8 mouse cellular contexts compared by ENCODE assay signal in the genomic region with DNA sequence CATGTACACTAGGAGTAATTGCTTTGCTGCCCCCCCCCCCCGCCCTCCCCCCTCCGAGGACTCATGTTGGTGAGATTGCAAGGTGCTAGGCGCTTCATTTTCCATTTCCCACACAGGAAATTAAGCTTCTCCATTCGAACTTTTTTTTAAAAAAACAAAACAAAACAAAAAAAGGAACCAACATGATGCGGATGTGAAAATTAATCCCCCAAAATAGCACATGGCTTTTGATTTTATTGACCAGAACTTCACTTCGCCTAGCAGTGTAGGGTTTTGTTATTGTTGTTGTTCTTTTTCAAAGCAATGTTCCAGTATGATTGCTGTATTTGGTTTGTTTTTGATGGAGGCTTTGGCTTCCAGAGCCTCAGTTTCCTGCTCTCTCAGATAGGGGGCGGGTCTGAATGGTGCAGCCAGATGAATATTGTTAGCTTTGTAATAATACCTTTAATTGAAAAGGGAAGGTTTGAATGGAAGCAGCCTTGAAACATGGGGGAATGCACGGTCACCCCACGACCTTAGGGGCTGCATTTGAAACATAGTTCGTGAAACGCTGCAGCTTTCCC. TPM values are rescaled to one million over a fixed set of nuclear protein-coding genes. Genes with fewer than 3 reads are reported as not detected.
DNase-seq lines count a peak whose midpoint lies in the region; ATAC-seq lines count a peak whose summit lies in the region.

No protein-coding gene starts in this region.

- WGBS in kidney, embryonic 16.5 days = 8% methylated on average over 11 of the region's 11 CpGs
- 9% methylated on average over 11 of the region's 11 CpGs for WGBS in intestine, embryonic 15.5 days
- WGBS in neural tube, embryonic 12.5 days = 9% methylated on average over 11 of the region's 11 CpGs

- intact Hi-C loops in left cerebral cortex, postnatal 14 days (cut with DNase I) = loop anchor here (5.0 to 10.0 kb wide), 2 partner anchors 204 to 493 kb away; a partner anchor contains a TSS

- ATAC-seq in kidney, embryonic 16.5 days (ENCODE audit: low FRiP score, low TSS enrichment) = no peak
- ATAC-seq in intestine, embryonic 15.5 days = no peak
- no peak for ATAC-seq in neural tube, embryonic 12.5 days (ENCODE audit: low FRiP score, low read depth)
- no peak for ATAC-seq in erythroid progenitor cell, adult 5-6 weeks (replicated peaks; ENCODE audit: low FRiP score, poor library complexity, severe bottlenecking)

- H3K4me1 ChIP-seq in kidney, embryonic 16.5 days (ENCODE audit: insufficient read depth, low read length) = peaks cover 35% of the 10 kb centered on the region
- peaks cover 9% of the 10 kb centered on the region for H3K4me1 ChIP-seq in brown adipose tissue, adult 24 weeks (ENCODE audit: control insufficient read depth, insufficient read depth, insufficient read length, low read length)
- H3K4me1 ChIP-seq in intestine, embryonic 15.5 days (replicated peaks) = peaks cover 19% of the 10 kb centered on the region
- peaks cover 58% of the 10 kb centered on the region for H3K4me1 ChIP-seq in neural tube, embryonic 12.5 days

- H3K9ac ChIP-seq in kidney, embryonic 16.5 days (replicated peaks; ENCODE audit: low read length) = peak overlapping the region; percentile 54
- peak overlapping the region; percentile 40 for H3K9ac ChIP-seq in intestine, embryonic 15.5 days
- peak overlapping the region; percentile 74 for H3K9ac ChIP-seq in neural tube, embryonic 12.5 days

- no peaks in the 10 kb centered on the region for H3K9me3 ChIP-seq in kidney, embryonic 16.5 days (ENCODE audit: low read length)
- H3K9me3 ChIP-seq in intestine, embryonic 15.5 days = no peaks in the 10 kb centered on the region
- H3K9me3 ChIP-seq in neural tube, embryonic 12.5 days = no peaks in the 10 kb centered on the region

- H3K36me3 ChIP-seq in kidney, embryonic 16.5 days (ENCODE audit: insufficient read depth, low read length) = no peaks in the 10 kb centered on the region
- H3K36me3 ChIP-seq in intestine, embryonic 15.5 days = no peaks in the 10 kb centered on the region
- no peaks in the 10 kb centered on the region for H3K36me3 ChIP-seq in neural tube, embryonic 12.5 days

- H3K27ac ChIP-seq in kidney, embryonic 16.5 days (ENCODE audit: low read length) = no peak overlapping the region
- H3K27ac ChIP-seq in brown adipose tissue, adult 24 weeks (replicated peaks; ENCODE audit: low read depth, low read length) = no peak overlapping the region
- H3K27ac ChIP-seq in intestine, embryonic 15.5 days = peak overlapping the region; percentile 97; the same call in 1 of the 2 replicates
- peak overlapping the region; percentile 0; the same call in 1 of the 2 replicates for H3K27ac ChIP-seq in neural tube, embryonic 12.5 days

- DNase-seq in kidney, adult 8-10 months = no peak
- no peak for DNase-seq in left cerebral cortex, postnatal 14 days (ENCODE audit: low spot score in 2 of 2)
- DNase-seq in frontal cortex, adult 2 months (ENCODE audit: extremely low spot score in 1 of 2, low spot score in 1 of 2) = no peak

- peak overlapping the region; percentile 80 for H3K4me3 ChIP-seq in kidney, embryonic 16.5 days (ENCODE audit: low read length)
- peak overlapping the region; percentile 81 for H3K4me3 ChIP-seq in brown adipose tissue, adult 24 weeks (ENCODE audit: insufficient read depth, low read depth, low read length)
- H3K4me3 ChIP-seq in intestine, embryonic 15.5 days (replicated peaks) = peak overlapping the region; percentile 74
- H3K4me3 ChIP-seq in neural tube, embryonic 12.5 days = peak overlapping the region; percentile 70

- H3K4me2 ChIP-seq in kidney, embryonic 16.5 days (replicated peaks; ENCODE audit: low read depth, low read length) = peak overlapping the region; percentile 89
- peak overlapping the region; percentile 87 for H3K4me2 ChIP-seq in intestine, embryonic 15.5 days (replicated peaks)
- H3K4me2 ChIP-seq in neural tube, embryonic 12.5 days (replicated peaks) = peak overlapping the region; percentile 94

- no peaks in the 10 kb centered on the region for H3K27me3 ChIP-seq in kidney, embryonic 16.5 days (ENCODE audit: insufficient read depth, low read length)
- H3K27me3 ChIP-seq in intestine, embryonic 15.5 days (replicated peaks) = no peaks in the 10 kb centered on the region
- no peaks in the 10 kb centered on the region for H3K27me3 ChIP-seq in neural tube, embryonic 12.5 days (replicated peaks)

RNA-seq across cellular contexts. Expression of a gene that starts 1.7 kb away (rescaled TPM):
- polyA plus RNA-seq in kidney, embryonic 16.5 days (2015; fragmentation: Nextera tagmentation; extraction: Ambion mirVana) = 11.8 TPM in 2 replicates
- polyA plus RNA-seq in brown adipose tissue, adult 24 weeks (2012; ENCODE audit: insufficient read depth, insufficient read length, missing spikeins) = 17.9 and 20.2 TPM in 2 replicates
- 8.5 and 10.6 TPM in 2 replicates for polyA plus RNA-seq in intestine, embryonic 15.5 days (2015; fragmentation: Nextera tagmentation; extraction: Ambion mirVana)
- 11.8 and 13.7 TPM in 2 replicates for polyA plus RNA-seq in neural tube, embryonic 12.5 days (2016; fragmentation: Nextera tagmentation; extraction: Ambion mirVana)
- total RNA-seq in erythroid progenitor cell, adult 5-6 weeks (2015; ENCODE audit: low replicate concordance) = 9.4 and 26.8 TPM in 2 replicates
- total RNA-seq in erythroid progenitor cell, adult 5-6 weeks (2017; ENCODE audit: low replicate concordance) = 7.8 and 13.2 TPM in 2 replicates
- 10 to 100 TPM; 40.2 to 41.2 TPM for total RNA-seq in left cerebral cortex, postnatal 14 days (2021)
- 66.2 and 73.0 TPM in 2 replicates for polyA plus RNA-seq in frontal cortex, adult 2 months (2012; rRNA removed)

RNA-seq across cellular contexts. Expression of a gene that starts 32.3 kb away (rescaled TPM):
- polyA plus RNA-seq in kidney, embryonic 16.5 days (2015; fragmentation: Nextera tagmentation; extraction: Ambion mirVana) = 50.5 and 51.9 TPM in 2 replicates
- polyA plus RNA-seq in brown adipose tissue, adult 24 weeks (2012; ENCODE audit: insufficient read depth, insufficient read length, missing spikeins) = 53.2 and 53.4 TPM in 2 replicates
- 52.6 and 54.5 TPM in 2 replicates for polyA plus RNA-seq in intestine, embryonic 15.5 days (2015; fragmentation: Nextera tagmentation; extraction: Ambion mirVana)
- 29.1 and 30.1 TPM in 2 replicates for polyA plus RNA-seq in neural tube, embryonic 12.5 days (2016; fragmentation: Nextera tagmentation; extraction: Ambion mirVana)
- total RNA-seq in erythroid progenitor cell, adult 5-6 weeks (2015; ENCODE audit: low replicate concordance) = 5.4 and 12.2 TPM in 2 replicates
- 0.76 and 3.5 TPM in 2 replicates for total RNA-seq in erythroid progenitor cell, adult 5-6 weeks (2017; ENCODE audit: low replicate concordance)
- 10 to 100 TPM; 12.2 to 14.1 TPM for total RNA-seq in left cerebral cortex, postnatal 14 days (2021)
- polyA plus RNA-seq in frontal cortex, adult 2 months (2012; rRNA removed) = 24.1 and 24.7 TPM in 2 replicates

Comparison
In these comparisons a context has a peak if more than half of its experiments do, and no peak if none do; other contexts are left out.
1. H3K27ac ChIP-seq: peak in intestine, embryonic 15.5 days (single experiment) and neural tube, embryonic 12.5 days (single experiment); none in kidney, embryonic 16.5 days (single experiment) and brown adipose tissue, adult 24 weeks (single experiment).
2. Peak in every context shown above with its lines, with median percentiles within 50 percentile points of each other: H3K4me2 ChIP-seq, H3K4me3 ChIP-seq and H3K9ac ChIP-seq.